Mouse (Mus musculus): ENCODE results near the gene Odf2. TPM values are rescaled to one million over a fixed set of nuclear protein-coding genes. Genes with fewer than 3 reads are reported as not detected.
"Not testable (repeated sequence)": the region's sequence is repeated elsewhere in the genome, so short reads cannot be mapped to it uniquely, and the experiment has no call there.

The Odf2 gene
- polyA plus RNA-seq, 1 experiment: 257 TPM

DNA sequence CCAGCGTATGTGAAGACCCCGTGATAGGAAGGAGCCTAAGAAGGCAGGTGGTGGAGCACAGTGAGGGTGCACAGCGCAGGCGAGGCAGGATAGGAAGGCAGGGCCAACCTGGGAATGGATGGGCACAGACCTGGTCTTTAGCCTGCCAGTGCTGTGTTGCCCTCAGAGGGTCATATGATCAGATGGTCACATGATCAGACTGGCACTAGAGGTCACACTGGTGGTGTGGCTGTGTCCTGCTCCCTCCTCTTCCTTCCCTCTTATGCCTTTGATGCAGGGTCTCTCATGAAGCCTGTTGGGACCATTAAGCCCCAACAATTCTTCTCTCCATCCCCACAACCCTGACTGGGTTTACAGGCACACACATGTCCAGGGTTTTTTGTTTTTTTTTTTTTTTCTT is 15.2 kb upstream of the Odf2 start:
- Histone ChIP-seq H3K36me3 (ENCODE audit: control insufficient read depth, insufficient read depth, low read length, poor library complexity, severe bottlenecking) (no peaks in the 10 kb centered on the region), H3K9ac (ENCODE audit: low read depth, poor library complexity, severe bottlenecking) (no peak overlapping the region), H3K4me1 (ENCODE audit: control insufficient read depth, insufficient read depth, low read length) (peaks cover 2% of the 10 kb centered on the region), H3K27me3 (ENCODE audit: control insufficient read depth, insufficient read depth, low read length, poor library complexity, severe bottlenecking) (no peaks in the 10 kb centered on the region), H3K27ac (ENCODE audit: insufficient read depth, low read length) (no peak overlapping the region), H3K4me3 (ENCODE audit: low read depth, low read length) (no peak overlapping the region), H3K9me3 (replicated peaks; ENCODE audit: control insufficient read depth, insufficient read depth, low read length, poor library complexity, severe bottlenecking) (no peaks in the 10 kb centered on the region)
- TF ChIP-seq CTCF (IDR thresholded peaks at IDR 0.05; ENCODE audit: low read depth, low read length): no peak
- TF ChIP-seq EP300 (IDR thresholded peaks at IDR 0.05; ENCODE audit: insufficient read depth, low read depth, low read length): no peak
- TF ChIP-seq POLR2A (IDR thresholded peaks at IDR 0.05; ENCODE audit: insufficient read depth, low read length): no peak

DNA sequence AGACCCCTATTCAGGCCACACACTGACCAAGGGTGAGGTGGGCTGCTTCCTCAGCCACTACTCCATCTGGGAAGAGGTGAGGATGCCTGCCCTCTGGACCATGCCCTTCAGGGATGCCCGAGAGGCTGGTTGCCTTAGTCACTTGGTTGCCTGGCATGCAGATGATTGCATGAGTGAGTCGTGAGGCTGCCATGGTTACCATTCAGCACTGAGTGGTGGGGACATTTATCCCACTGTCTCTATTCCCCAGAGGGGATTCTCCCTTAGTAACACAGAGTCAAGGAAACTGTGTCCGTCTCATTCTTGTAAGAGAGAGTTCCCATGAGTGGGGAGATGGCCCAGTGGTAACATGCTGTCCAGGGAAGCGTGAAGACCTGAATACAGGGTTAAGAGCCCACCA is 11.0 kb upstream of the Odf2 start:
- TF ChIP-seq CTCF (IDR thresholded peaks at IDR 0.05; ENCODE audit: low read depth, low read length): no peak
- TF ChIP-seq POLR2A (IDR thresholded peaks at IDR 0.05; ENCODE audit: insufficient read depth, low read length): no peak
- TF ChIP-seq EP300 (IDR thresholded peaks at IDR 0.05; ENCODE audit: insufficient read depth, low read depth, low read length): no peak
- Histone ChIP-seq H3K36me3 (ENCODE audit: control insufficient read depth, insufficient read depth, low read length, poor library complexity, severe bottlenecking) (no peaks in the 10 kb centered on the region), H3K9me3 (replicated peaks; ENCODE audit: control insufficient read depth, insufficient read depth, low read length, poor library complexity, severe bottlenecking) (0 out of 2 replicates have a peak, but pooled peaks cover 2% of the 10 kb centered on the region), H3K4me1 (ENCODE audit: control insufficient read depth, insufficient read depth, low read length) (peaks cover 2% of the 10 kb centered on the region), H3K4me3 (ENCODE audit: low read depth, low read length) (no peak overlapping the region), H3K9ac (ENCODE audit: low read depth, poor library complexity, severe bottlenecking) (no peak overlapping the region), H3K27me3 (ENCODE audit: control insufficient read depth, insufficient read depth, low read length, poor library complexity, severe bottlenecking) (no peaks in the 10 kb centered on the region), H3K27ac (ENCODE audit: insufficient read depth, low read length) (no peak overlapping the region)

- Histone ChIP-seq H3K4me1 (ENCODE audit: control insufficient read depth, insufficient read depth, low read length) (peaks cover 2% of the 10 kb centered on the region), H3K4me3 (ENCODE audit: low read depth, low read length) (no peak overlapping the region), H3K36me3 (ENCODE audit: control insufficient read depth, insufficient read depth, low read length, poor library complexity, severe bottlenecking) (no peaks in the 10 kb centered on the region), H3K27me3 (ENCODE audit: control insufficient read depth, insufficient read depth, low read length, poor library complexity, severe bottlenecking) (no peaks in the 10 kb centered on the region), H3K9ac (ENCODE audit: low read depth, poor library complexity, severe bottlenecking) (no peak overlapping the region), H3K27ac (ENCODE audit: insufficient read depth, low read length) (no peak overlapping the region), H3K9me3 (replicated peaks; ENCODE audit: control insufficient read depth, insufficient read depth, low read length, poor library complexity, severe bottlenecking) (0 out of 2 replicates have a peak, but pooled peaks cover 2% of the 10 kb centered on the region)
- TF ChIP-seq EP300 (IDR thresholded peaks at IDR 0.05; ENCODE audit: insufficient read depth, low read depth, low read length) (no peak), POLR2A (IDR thresholded peaks at IDR 0.05; ENCODE audit: insufficient read depth, low read length) (no peak), CTCF (IDR thresholded peaks at IDR 0.05; ENCODE audit: low read depth, low read length) (no peak)
Measured at GRCm38 (mm10) chr2:29879191-29879590, 9.8 kb upstream of the Odf2 start.

DNA sequence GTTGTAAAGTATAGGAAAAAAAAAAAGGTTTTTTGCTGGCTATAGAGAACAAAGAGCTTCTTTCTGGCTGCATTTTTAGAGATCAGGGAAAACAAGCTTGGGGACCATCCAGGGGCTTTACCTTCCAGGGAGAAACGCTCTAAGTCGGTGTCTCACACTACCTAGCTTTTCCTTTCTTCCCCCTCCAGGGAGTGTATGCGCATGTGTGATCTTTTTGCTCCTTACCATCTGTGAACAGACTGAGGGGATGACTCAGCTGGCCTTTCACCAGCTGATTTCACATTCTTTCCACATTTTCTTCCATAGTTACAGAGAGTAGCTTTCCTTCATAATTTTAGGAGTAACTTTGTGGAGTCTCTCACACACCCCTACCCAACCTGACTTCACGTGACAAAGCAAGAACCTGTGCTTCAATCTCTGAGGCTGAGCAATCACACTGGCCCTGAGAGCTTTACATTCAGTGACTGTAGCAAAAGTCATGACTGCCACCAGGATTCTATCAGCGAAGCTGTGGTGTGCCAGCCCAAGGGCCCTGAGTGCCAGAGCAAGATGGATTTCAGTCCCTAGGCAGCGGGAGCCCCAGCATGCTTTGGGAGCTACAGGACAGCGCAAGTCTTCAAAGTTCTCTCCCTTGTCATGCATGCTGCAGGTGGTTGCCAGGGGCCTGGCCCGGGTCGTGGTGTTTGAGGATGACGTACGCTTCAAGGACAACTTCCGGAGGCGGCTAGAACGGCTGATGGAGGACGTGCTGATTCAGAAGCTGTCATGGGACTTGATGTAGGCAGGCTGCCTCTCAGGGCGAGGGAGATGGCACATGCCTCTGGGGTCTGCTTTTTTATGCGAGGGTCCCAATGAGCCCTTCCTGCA is 8.8 kb upstream of the Odf2 start:
- no peak overlapping the region for H3K9ac ChIP-seq (ENCODE audit: low read depth, poor library complexity, severe bottlenecking)
- 0 out of 2 replicates have a peak, but pooled peaks cover 2% of the 10 kb centered on the region for H3K9me3 ChIP-seq (replicated peaks; ENCODE audit: control insufficient read depth, insufficient read depth, low read length, poor library complexity, severe bottlenecking)
- no peaks in the 10 kb centered on the region for H3K27me3 ChIP-seq (ENCODE audit: control insufficient read depth, insufficient read depth, low read length, poor library complexity, severe bottlenecking)
- no peak overlapping the region for H3K4me3 ChIP-seq (ENCODE audit: low read depth, low read length)
- H3K27ac ChIP-seq (ENCODE audit: insufficient read depth, low read length): no peak overlapping the region
- no peaks in the 10 kb centered on the region for H3K36me3 ChIP-seq (ENCODE audit: control insufficient read depth, insufficient read depth, low read length, poor library complexity, severe bottlenecking)
- no peak for TF ChIP-seq POLR2A (IDR thresholded peaks at IDR 0.05; ENCODE audit: insufficient read depth, low read length)
- no peak for TF ChIP-seq CTCF (IDR thresholded peaks at IDR 0.05; ENCODE audit: low read depth, low read length)
- TF ChIP-seq EP300 (IDR thresholded peaks at IDR 0.05; ENCODE audit: insufficient read depth, low read depth, low read length): no peak
- peaks cover 2% of the 10 kb centered on the region for H3K4me1 ChIP-seq (ENCODE audit: control insufficient read depth, insufficient read depth, low read length)

- H3K27me3 ChIP-seq (ENCODE audit: control insufficient read depth, insufficient read depth, low read length, poor library complexity, severe bottlenecking); H3K4me1 ChIP-seq (ENCODE audit: control insufficient read depth, insufficient read depth, low read length); H3K4me3 ChIP-seq (ENCODE audit: low read depth, low read length); H3K36me3 ChIP-seq (ENCODE audit: control insufficient read depth, insufficient read depth, low read length, poor library complexity, severe bottlenecking); H3K9ac ChIP-seq (ENCODE audit: low read depth, poor library complexity, severe bottlenecking); H3K27ac ChIP-seq (ENCODE audit: insufficient read depth, low read length); H3K9me3 ChIP-seq (replicated peaks; ENCODE audit: control insufficient read depth, insufficient read depth, low read length, poor library complexity, severe bottlenecking): not testable (repeated sequence)
Measured at GRCm38 (mm10) chr2:29886659-29887292, 2.2 kb upstream of the Odf2 start.

All from ES-Bruce4 (cell line).